Mouse (Mus musculus) thymus, adult 2 months (tissue): ENCODE measurements around the gene Knstrn.

ENCODE experiments used
- CTCF ChIP-seq: fragments of 200-500 bp; IDR thresholded peaks from 2 replicates; pipeline ENCODE4 v1.5.1; 2012; ENCODE audit warnings: mild to moderate bottlenecking, control low read depth, low read length, moderate library complexity, borderline replicate concordance; ENCODE audit not compliant: control insufficient read depth, poor library complexity, insufficient read depth; ENCODE audit errors: extremely low read depth
- POLR2A ChIP-seq: fragments of 200-500 bp; IDR thresholded peaks from 2 replicates; pipeline ENCODE4 v1.6.1; 2012; ENCODE audit warnings: mild to moderate bottlenecking, low read length, control low read depth, moderate library complexity; ENCODE audit not compliant: control insufficient read depth, poor library complexity, insufficient read depth; ENCODE audit errors: extremely low read depth

- no peak for TF ChIP-seq CTCF
- TF ChIP-seq POLR2A = no peak
These were observed 28.0 kb downstream of the Knstrn start for GRCm38 (mm10) chr2:118841774-118842173.
